Mouse (Mus musculus): ENCODE measurements around the gene Sp100.

Gene Sp100

GRCm38 (mm10) chr1:85751932-85752680 is 102.3 kb downstream of the Sp100 start:
- DNase-seq, result no peak

GRCm38 (mm10) chr1:85757531-85758230 is 107.9 kb downstream of the Sp100 start:
- DNase-seq, result no peak

- DNase-seq, result no peak
Observed at GRCm38 (mm10) chr1:85758231-85758968, 108.6 kb downstream of the Sp100 start.

GRCm38 (mm10) chr1:85758969-85759293 is 109.1 kb downstream of the Sp100 start:
- DNase-seq, result no peak
